Mouse (Mus musculus) mouse embryonic stem cell (cell line): ENCODE data around the gene Fam208b.

Experiments used
- in situ Hi-C, 2 experiments: fragments of 300-500 bp; cut with MboI; formaldehyde crosslinking; loops; 1 replicate in 1 of 2; 3 replicates in 1 of 2; pipeline ENCODE4 v1.14.3; 2019 to 2020; ENCODE audit warnings: low sequenced_read_pairs in 2 of 2, low pct_unique_long_range_greater_than_20kb in 1 of 2, mixed read lengths in 1 of 2; ENCODE audit not compliant: unreplicated experiment in 1 of 2

Fam208b gene

GRCm38 (mm10) chr13:3610795-3611438, at the start of gene Fam208b:
TSS of gene Fam208b (minus strand) at chr13:3611108.
- in situ Hi-C loops = no loop called here

GRCm38 (mm10) chr13:3659163-3660160, 48.6 kb upstream of the Fam208b start:
- in situ Hi-C loops = loop anchor here (10.0 to 25.0 kb wide), 3 partner anchors 228 to 345 kb away; no protein-coding TSS in a partner anchor

DNA sequence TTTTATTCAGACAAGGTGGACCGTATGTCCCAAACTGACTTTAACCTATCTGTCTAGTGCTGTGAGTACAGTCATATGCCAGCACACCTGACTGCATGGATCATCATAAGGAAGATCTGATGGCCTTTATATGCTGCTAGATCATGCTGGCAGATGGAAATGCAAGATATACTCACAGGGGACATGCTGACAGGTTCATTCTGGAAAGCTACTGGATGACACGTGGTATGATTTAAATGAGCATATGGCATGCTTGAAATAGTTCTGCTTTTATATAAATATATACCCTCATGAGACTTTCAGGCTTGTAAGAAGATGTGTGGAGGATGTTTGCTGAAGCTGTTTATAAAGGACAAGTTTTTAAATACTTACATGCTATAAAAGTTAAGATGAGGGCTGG, 43.5 kb upstream of the Fam208b start:
- in situ Hi-C loops = loop anchor here in 1 of 2 experiments (25.0 kb wide), 1 partner anchor 233 kb away; no protein-coding TSS in a partner anchor

- in situ Hi-C loops = loop anchor here in 1 of 2 experiments (25.0 kb wide), 1 partner anchor 237 kb away; no protein-coding TSS in a partner anchor
Observed at GRCm38 (mm10) chr13:3650569-3650968, 39.7 kb upstream of the Fam208b start.

- in situ Hi-C loops = loop anchor here (25.0 kb wide), 1 partner anchor 234 kb away; no protein-coding TSS in a partner anchor
Observed at GRCm38 (mm10) chr13:3646566-3646965, 35.7 kb upstream of the Fam208b start.

DNA sequence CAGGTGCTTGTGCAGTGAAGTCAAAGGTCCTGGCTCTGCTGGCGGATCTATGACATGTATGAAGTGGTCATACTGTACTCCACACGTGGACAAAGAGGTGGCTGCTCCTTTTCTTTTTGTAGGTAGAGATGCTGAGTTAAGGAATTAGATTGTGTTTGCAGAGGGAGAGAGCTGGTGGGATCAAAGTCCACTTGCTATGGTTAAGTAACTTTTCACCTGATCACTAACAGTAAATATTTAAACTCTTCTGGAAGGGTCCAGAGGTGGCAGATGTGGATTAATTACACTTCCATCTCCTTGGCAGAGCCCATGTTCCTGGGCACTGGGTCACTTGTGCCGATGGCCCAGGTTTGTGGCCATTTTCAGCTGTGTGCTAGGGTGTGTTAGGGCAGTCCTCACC, 35.0 kb upstream of the Fam208b start:
- in situ Hi-C loops = loop anchor here (25.0 kb wide), 1 partner anchor 234 kb away; no protein-coding TSS in a partner anchor

DNA sequence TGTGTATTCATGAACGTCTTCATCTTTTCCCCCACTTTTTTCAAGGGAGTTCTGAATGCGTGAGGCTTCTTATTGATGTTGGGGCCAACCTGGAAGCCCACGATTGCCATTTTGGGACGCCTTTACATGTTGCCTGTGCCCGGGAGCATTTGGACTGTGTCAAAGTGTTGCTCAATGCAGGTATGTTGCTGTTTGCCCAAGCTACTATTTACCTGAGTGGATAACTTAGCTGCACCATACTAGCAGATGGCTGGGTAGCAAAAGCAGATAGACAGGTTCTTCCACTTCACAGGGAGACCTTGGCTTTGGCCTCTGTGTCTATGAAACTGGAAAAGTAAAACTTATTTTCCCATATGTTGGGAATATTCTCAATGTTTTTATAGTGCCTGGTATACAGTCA, 34.0 kb upstream of the Fam208b start:
- in situ Hi-C loops = loop anchor here (25.0 kb wide), 1 partner anchor 233 kb away; no protein-coding TSS in a partner anchor

DNA sequence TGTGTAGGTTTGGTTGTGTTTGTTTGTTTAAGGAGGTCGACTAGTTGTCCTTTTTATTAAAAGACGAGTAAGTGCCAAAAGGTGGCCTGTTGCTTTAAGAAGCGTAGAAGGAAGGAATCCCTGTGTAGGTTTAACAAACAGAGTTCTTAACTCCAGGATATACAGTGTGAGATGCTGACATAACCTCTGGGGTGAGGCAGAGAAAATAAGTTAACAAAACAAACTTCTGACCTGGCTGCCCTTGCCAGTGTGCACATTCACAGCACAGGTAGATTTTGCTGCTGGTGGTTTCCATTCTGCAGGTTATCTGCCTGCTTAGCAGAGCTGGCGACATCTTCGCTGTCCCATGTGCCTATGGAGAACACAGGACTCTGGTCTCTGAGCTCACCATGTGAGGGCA, 31.6 kb upstream of the Fam208b start:
- in situ Hi-C loops = loop anchor here (25.0 kb wide), 1 partner anchor 230 kb away; no protein-coding TSS in a partner anchor

GRCm38 (mm10) chr13:3642049-3642448, 31.1 kb upstream of the Fam208b start:
- in situ Hi-C loops = loop anchor here (25.0 kb wide), 1 partner anchor 230 kb away; no protein-coding TSS in a partner anchor

DNA sequence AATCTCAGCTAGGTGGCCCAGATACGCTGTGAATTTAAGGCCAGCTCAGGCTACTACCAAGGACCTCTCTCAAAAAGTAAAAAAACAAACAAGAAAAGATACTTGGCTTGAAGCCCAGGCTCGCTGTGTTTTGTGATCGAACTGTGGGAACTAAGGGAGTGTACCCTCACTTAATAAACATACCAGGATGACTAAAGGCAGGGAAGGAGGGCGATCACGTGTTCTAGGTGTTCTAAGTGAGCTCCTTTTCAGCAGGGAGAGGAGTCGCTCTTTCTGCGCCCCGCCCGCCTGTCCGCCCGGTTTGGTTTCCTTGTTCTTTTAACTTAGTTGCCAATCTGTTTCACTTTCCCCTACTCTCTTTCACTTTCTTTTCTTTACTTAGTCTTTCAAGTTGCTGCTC, 25.9 kb upstream of the Fam208b start:
- in situ Hi-C loops = loop anchor here (25.0 kb wide), 1 partner anchor 224 kb away; no protein-coding TSS in a partner anchor

GRCm38 (mm10) chr13:3635076-3635475, 24.2 kb upstream of the Fam208b start:
- in situ Hi-C loops = loop anchor here (25.0 kb wide), 1 partner anchor 223 kb away; no protein-coding TSS in a partner anchor

DNA sequence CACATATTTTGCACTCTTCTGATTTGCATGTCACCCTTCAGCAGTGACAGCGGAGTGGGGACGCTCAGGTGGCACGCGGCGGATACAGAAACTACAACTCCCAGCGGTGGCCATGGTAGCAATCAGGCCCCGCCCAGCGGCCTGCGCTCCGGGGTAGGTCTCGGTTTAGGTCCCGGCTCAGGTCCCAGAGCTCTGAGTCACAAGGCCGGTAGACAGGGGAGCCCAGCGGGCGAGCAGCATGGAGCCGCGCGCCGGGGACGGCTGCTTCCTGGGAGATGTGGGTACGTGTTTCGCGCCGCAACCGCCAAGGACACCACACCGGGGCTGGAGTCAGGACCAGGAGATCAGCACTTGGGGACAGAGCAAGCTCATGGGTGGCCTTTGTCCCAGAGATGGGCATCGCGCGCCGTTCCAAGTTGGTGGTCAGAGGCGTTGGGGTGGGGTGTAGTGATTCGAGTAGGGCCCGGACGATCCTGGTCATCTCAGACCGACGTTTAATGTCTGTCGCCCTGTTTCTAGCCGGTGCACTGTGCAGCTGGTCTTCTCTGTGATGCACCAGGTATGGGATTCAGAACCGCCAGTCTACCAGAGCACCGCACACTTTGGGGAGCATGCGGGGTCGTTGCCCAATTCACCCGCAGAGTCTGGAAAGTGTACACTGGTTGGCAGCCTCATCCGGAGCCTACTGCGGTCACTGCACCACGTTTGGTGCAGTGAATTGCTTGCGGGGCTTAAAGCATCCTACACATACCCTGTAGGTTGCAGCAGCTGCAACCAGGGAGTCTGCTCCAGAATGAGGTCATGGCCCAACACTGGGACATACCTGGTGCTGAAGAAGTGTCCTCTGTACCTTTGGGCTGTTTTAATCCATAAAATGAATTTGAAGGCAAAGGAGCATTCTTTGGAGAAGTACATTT, 23.2 kb upstream of the Fam208b start, which contains the start of gene Asb13:
TSS of gene Asb13 (plus strand) at position 138 of the 917 bp plus-strand sequence.
- in situ Hi-C loops = loop anchor here (25.0 kb wide), 1 partner anchor 222 kb away; no protein-coding TSS in a partner anchor

DNA sequence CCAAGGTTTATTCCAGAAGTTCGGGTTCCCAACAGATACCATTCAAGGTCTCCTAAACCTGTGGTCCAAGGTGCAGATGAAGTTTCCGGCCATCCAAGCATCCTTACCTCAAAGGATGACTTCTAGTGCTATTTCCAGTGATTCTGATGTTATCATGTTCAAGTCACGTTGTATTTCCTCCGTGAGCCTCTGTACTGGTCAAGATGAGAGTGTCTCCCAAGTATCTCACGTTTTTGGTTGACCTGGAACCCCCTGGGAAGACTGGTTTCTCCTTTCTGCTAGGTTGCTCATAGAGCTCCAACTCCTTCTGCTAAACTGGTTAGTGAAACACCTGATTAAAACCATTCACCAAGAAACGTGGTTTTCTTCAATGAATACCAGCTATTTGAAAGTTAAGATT, 22.2 kb upstream of the Fam208b start:
- in situ Hi-C loops = loop anchor here (25.0 kb wide), 1 partner anchor 221 kb away; no protein-coding TSS in a partner anchor

GRCm38 (mm10) chr13:3632551-3632950, 21.6 kb upstream of the Fam208b start:
- in situ Hi-C loops = loop anchor here (25.0 kb wide), 1 partner anchor 220 kb away; no protein-coding TSS in a partner anchor

GRCm38 (mm10) chr13:3628102-3628501, 17.2 kb upstream of the Fam208b start:
- in situ Hi-C loops = loop anchor here (25.0 kb wide), 1 partner anchor 216 kb away; no protein-coding TSS in a partner anchor

DNA sequence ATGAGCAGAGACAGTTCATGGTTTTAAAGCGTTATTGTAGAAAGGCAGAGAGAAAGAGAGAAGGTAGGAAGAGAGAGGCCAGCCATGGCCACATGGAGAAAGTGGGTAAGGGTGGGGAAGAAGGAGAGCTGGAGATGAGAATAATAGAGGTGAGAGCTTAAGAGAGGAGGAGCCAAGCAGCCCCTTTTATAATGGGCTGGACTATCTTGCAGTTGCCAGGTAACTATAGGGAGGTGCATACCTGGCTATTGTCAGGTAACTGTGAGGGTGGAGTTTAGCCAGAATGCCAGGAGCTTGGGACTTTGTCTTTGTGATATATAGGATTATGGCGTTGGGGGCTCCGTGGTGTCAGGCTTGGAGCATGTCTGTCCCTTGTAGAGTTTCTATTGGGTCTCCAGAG, 16.2 kb upstream of the Fam208b start:
- in situ Hi-C loops = loop anchor here (25.0 kb wide), 1 partner anchor 215 kb away; no protein-coding TSS in a partner anchor

DNA sequence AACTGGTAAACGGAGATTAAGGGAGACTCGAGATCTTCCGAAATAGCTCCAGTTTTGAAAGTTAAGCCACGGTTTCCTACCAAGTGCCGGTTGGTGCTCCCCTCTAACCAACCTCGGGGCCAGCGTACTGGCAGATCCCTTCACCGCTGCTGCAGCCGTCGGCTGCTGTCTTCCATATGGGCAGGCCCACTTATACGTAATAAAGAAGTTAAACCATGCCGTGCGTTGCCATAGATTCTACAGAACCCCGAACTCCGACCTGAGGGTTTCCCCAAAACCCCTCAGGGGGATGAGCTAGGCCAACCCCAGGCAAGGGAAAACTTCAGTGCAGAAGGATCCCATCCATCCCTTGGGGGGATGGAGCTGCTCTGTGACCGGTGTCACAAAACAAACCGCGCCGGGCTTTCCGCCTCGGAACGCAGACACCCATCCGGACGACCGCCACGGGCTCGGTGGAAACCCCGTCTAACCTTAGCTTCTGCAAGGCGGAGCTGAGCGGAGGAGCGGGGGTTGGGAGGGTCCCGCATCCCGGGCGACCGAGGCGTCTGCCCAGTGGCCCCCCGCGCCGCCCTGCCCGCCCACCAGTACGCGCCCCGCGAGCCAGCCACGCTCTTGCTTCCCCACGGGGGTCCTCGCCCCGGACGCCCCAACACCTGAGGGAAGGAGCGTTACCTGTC, 652 bp downstream of the Fam208b start:
- in situ Hi-C loops = no loop called here
